Comparison of ENCODE assay signal across 25 mouse cellular contexts in the genomic region with DNA sequence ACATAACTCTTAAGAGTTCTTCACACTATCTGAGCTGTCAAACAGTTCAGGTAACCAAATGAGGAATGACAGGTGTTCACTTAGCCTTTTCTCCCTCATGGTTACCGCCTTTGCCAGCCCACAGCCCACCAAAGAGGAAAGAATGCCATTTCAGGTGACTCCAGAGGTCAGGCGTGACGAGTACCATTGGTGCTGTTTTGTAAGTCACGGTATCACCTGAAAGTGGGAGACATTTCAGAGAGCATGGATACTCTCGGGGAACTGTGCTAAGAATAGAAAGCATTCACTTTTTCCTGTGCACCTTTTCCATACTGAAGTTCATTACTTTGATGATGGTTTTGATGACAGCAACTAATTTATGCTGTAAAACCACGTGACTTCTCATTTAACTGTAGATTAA.
"Had no signal": no experiment of that assay in that cellular context is flagged by ENCODE, and none has a peak within 500 bp of the region (broad histone marks: within the 10 kb centered on the region; RNA-seq: fewer than 3 reads in every experiment).

No protein-coding gene starts in this region.

- H3K4me2 ChIP-seq: embryonic facial prominence, embryonic 12.5 days; embryonic facial prominence, embryonic 13.5 days; embryonic facial prominence, embryonic 15.5 days; forebrain, embryonic 12.5 days; forebrain, embryonic 13.5 days; forebrain, embryonic 15.5 days had no signal

- H3K9ac ChIP-seq: embryonic facial prominence, embryonic 12.5 days; embryonic facial prominence, embryonic 13.5 days; embryonic facial prominence, embryonic 15.5 days; forebrain, embryonic 12.5 days; forebrain, embryonic 13.5 days; forebrain, embryonic 15.5 days; forebrain, postnatal 0 days had no signal

- H3K4me1 ChIP-seq: embryonic facial prominence, embryonic 12.5 days; embryonic facial prominence, embryonic 13.5 days; embryonic facial prominence, embryonic 15.5 days; forebrain, embryonic 10.5 days; forebrain, embryonic 12.5 days; forebrain, embryonic 13.5 days; forebrain, embryonic 15.5 days; heart, embryonic 10.5 days had no signal

- H3K4me3 ChIP-seq: embryonic facial prominence, embryonic 12.5 days; embryonic facial prominence, embryonic 13.5 days; embryonic facial prominence, embryonic 15.5 days; erythroblast, embryonic 14.5 days; forebrain, embryonic 10.5 days; forebrain, embryonic 12.5 days; forebrain, embryonic 13.5 days; forebrain, embryonic 15.5 days; gastrocnemius, adult 2 months; heart, adult 2 months; heart, embryonic 10.5 days had no signal

- H3K27ac ChIP-seq: embryonic facial prominence, embryonic 12.5 days; embryonic facial prominence, embryonic 13.5 days; embryonic facial prominence, embryonic 15.5 days; forebrain, embryonic 10.5 days; forebrain, embryonic 12.5 days; forebrain, embryonic 13.5 days; forebrain, embryonic 15.5 days; gastrocnemius, adult 2 months; heart, adult 2 months; heart, embryonic 10.5 days had no signal

- DNase-seq: cerebellum, adult 8-10 months; cerebellum, adult 9-10 months; cerebellum, adult 9-11 months; cerebellum, postnatal 10 days; cerebellum, postnatal 14 days; cerebellum, postnatal 25 days; cerebellum, postnatal 36 days; embryo, embryonic 11 days; forebrain, postnatal 0 days; gastrocnemius, adult 2 months; gastrocnemius, postnatal 10 days; gastrocnemius, postnatal 14 days; gastrocnemius, postnatal 25 days; gastrocnemius, postnatal 36 days; heart, adult 18-20 months; heart, adult 2 months had no signal

- H3K9me3 ChIP-seq: embryonic facial prominence, embryonic 12.5 days; embryonic facial prominence, embryonic 13.5 days; embryonic facial prominence, embryonic 15.5 days; forebrain, embryonic 10.5 days; forebrain, embryonic 12.5 days; forebrain, embryonic 13.5 days; forebrain, embryonic 15.5 days; heart, embryonic 10.5 days had no signal

- H3K27me3 ChIP-seq: embryonic facial prominence, embryonic 12.5 days; embryonic facial prominence, embryonic 13.5 days; embryonic facial prominence, embryonic 15.5 days; forebrain, embryonic 12.5 days; forebrain, embryonic 13.5 days; forebrain, embryonic 15.5 days had no signal
